Mouse (Mus musculus) MEL (cell line): ENCODE measurements around the gene Gskip. TPM values are rescaled to one million over a fixed set of nuclear protein-coding genes. Genes with fewer than 3 reads are reported as not detected.
A peak's percentile ranks its signal among the peaks of the same experiment; 100 is the strongest.

ENCODE experiments used
- DNase-seq: peaks from one replicate; pipeline ENCODE4 v3.0.0; 2011; ENCODE audit warnings: low read depth, low spot score
- H3K27ac ChIP-seq: 2 replicates; pipeline ENCODE4 v1.5.1; 2012; ENCODE audit warnings: low read depth, mild to moderate bottlenecking, control low read depth, low read length, moderate library complexity; ENCODE audit not compliant: control insufficient read depth
- H3K27me3 ChIP-seq, 2 experiments: fragments of 150-350 bp in 1 of 2; sonication (generic) in 1 of 2; 2 replicates each; pipeline ENCODE4 v1.6.1; 2012; ENCODE audit warnings: low read length in 2 of 2, mild to moderate bottlenecking in 2 of 2, improper control_type of control experiment in 1 of 2, moderate library complexity in 1 of 2; ENCODE audit not compliant: insufficient read depth in 2 of 2, control insufficient read depth in 1 of 2
- H3K36me3 ChIP-seq, 2 experiments: 2 replicates each; pipeline ENCODE4 v1.6.1; 2012 to 2014; ENCODE audit warnings: low read length in 2 of 2, improper control_type of control experiment in 1 of 2, inconsistent platforms in 1 of 2, mild to moderate bottlenecking in 1 of 2; ENCODE audit not compliant: insufficient read depth in 2 of 2, control insufficient read depth in 1 of 2
- H3K4me1 ChIP-seq, 2 experiments: fragments of 150-350 bp in 1 of 2; sonication (generic) in 1 of 2; 2 replicates each; pipeline ENCODE4 v1.6.1; 2012; ENCODE audit warnings: low read length in 2 of 2, improper control_type of control experiment in 1 of 2, mild to moderate bottlenecking in 1 of 2; ENCODE audit not compliant: insufficient read depth in 2 of 2, control insufficient read depth in 1 of 2
- H3K4me3 ChIP-seq, 2 experiments: fragments of 150-350 bp in 1 of 2; sonication (generic) in 1 of 2; 2 replicates each; pipeline ENCODE4 v1.5.1; 2012; ENCODE audit warnings: low read depth in 2 of 2, low read length in 2 of 2, mild to moderate bottlenecking in 2 of 2, moderate library complexity in 2 of 2, control low read depth in 1 of 2, improper control_type of control experiment in 1 of 2; ENCODE audit not compliant: control insufficient read depth in 1 of 2, insufficient read depth in 1 of 2
- H3K79me2 ChIP-seq: 2 replicates; pipeline ENCODE4 v1.6.1; 2012; ENCODE audit warnings: mild to moderate bottlenecking, low read length, moderate library complexity; ENCODE audit not compliant: control insufficient read depth, poor library complexity, insufficient read depth
- H3K9ac ChIP-seq: 2 replicates; pipeline ENCODE4 v1.6.1; 2012; ENCODE audit warnings: low read depth, mild to moderate bottlenecking, control low read depth, low read length, moderate library complexity; ENCODE audit not compliant: control insufficient read depth, poor library complexity, severe bottlenecking
- H3K9me3 ChIP-seq: fragments of 150-350 bp; sonication (generic); replicated peaks from 2 replicates; pipeline ENCODE4 v1.6.1; 2012; ENCODE audit warnings: mild to moderate bottlenecking, low read length, improper control_type of control experiment, moderate library complexity; ENCODE audit not compliant: insufficient read depth
- BHLHE40 ChIP-seq: IDR thresholded peaks from 2 replicates; pipeline ENCODE4 v1.6.1; 2012; ENCODE audit warnings: low read depth, mild to moderate bottlenecking, inconsistent platforms, low read length, improper control_type of control experiment, borderline replicate concordance
- CHD1 ChIP-seq: IDR thresholded peaks from 2 replicates; pipeline ENCODE4 v1.6.1; 2012; ENCODE audit warnings: low read depth, mild to moderate bottlenecking, inconsistent platforms, low read length, improper control_type of control experiment
- CTCF ChIP-seq, 3 experiments: IDR thresholded peaks in 2 of 3; conservative IDR thresholded peaks in 1 of 3; 2 replicates each; pipeline ENCODE4 v1.5.1; 2011 to 2012; ENCODE audit warnings: low read length in 3 of 3, low read depth in 2 of 3, mild to moderate bottlenecking in 2 of 3, improper control_type of control experiment in 1 of 3, inconsistent platforms in 1 of 3, mixed read lengths in 1 of 3, moderate library complexity in 1 of 3; ENCODE audit not compliant: control insufficient read depth in 1 of 3, insufficient read depth in 1 of 3, poor library complexity in 1 of 3, severe bottlenecking in 1 of 3
- E2F4 ChIP-seq: IDR thresholded peaks from 2 replicates; pipeline ENCODE4 v1.6.1; 2011; ENCODE audit warnings: low read depth, low read length, improper control_type of control experiment, borderline replicate concordance
- EP300 ChIP-seq, 2 experiments: IDR thresholded peaks; 2 replicates each; pipeline ENCODE4 v1.6.1; 2011; ENCODE audit warnings: improper control_type of control experiment in 2 of 2, low read length in 2 of 2, low read depth in 1 of 2, mild to moderate bottlenecking in 1 of 2
- ETS1 ChIP-seq: IDR thresholded peaks from 2 replicates; pipeline ENCODE4 v1.6.1; 2012; ENCODE audit warnings: low read depth, mild to moderate bottlenecking, inconsistent platforms, low read length, improper control_type of control experiment, moderate library complexity
- GABPA ChIP-seq: IDR thresholded peaks from 2 replicates; pipeline ENCODE4 v1.6.1; 2012; ENCODE audit warnings: low read depth, mild to moderate bottlenecking, inconsistent platforms, low read length, improper control_type of control experiment, moderate library complexity
- GATA1 ChIP-seq: IDR thresholded peaks from 2 replicates; pipeline ENCODE4 v1.6.1; 2011; ENCODE audit warnings: low read depth, low read length, improper control_type of control experiment
- HCFC1 ChIP-seq: IDR thresholded peaks from 2 replicates; pipeline ENCODE4 v1.6.1; 2012; ENCODE audit warnings: low read depth, mild to moderate bottlenecking, inconsistent platforms, low read length, improper control_type of control experiment, moderate library complexity
- JUND ChIP-seq: IDR thresholded peaks from 2 replicates; pipeline ENCODE4 v1.6.1; 2011; ENCODE audit warnings: low read depth, mild to moderate bottlenecking, improper control_type of control experiment, low read length
- KAT2A ChIP-seq: conservative IDR thresholded peaks from 2 replicates; pipeline ENCODE4 v1.6.1; 2012; ENCODE audit warnings: low read depth, low read length, improper control_type of control experiment, inconsistent platforms
- MAFK ChIP-seq: IDR thresholded peaks from 2 replicates; pipeline ENCODE4 v1.6.1; 2011; ENCODE audit warnings: low read depth, mild to moderate bottlenecking, low read length, improper control_type of control experiment, borderline replicate concordance
- MAX ChIP-seq: IDR thresholded peaks from 2 replicates; pipeline ENCODE4 v1.6.1; 2011; ENCODE audit warnings: low read length, improper control_type of control experiment
- MAZ ChIP-seq: IDR thresholded peaks from 2 replicates; pipeline ENCODE4 v1.6.1; 2012; ENCODE audit warnings: low read depth, mild to moderate bottlenecking, inconsistent platforms, low read length, improper control_type of control experiment
- MEF2A ChIP-seq: IDR thresholded peaks from 2 replicates; pipeline ENCODE4 v1.6.1; 2014; ENCODE audit warnings: low read depth, mild to moderate bottlenecking, inconsistent platforms, low read length, improper control_type of control experiment; ENCODE audit not compliant: poor library complexity, insufficient replicate concordance, severe bottlenecking; ENCODE audit errors: extremely low read depth
- MXI1 ChIP-seq: IDR thresholded peaks from 2 replicates; pipeline ENCODE4 v1.6.1; 2011; ENCODE audit warnings: mild to moderate bottlenecking, low read depth, low read length, improper control_type of control experiment
- MYB ChIP-seq: IDR thresholded peaks from 2 replicates; pipeline ENCODE4 v1.6.1; 2011; ENCODE audit warnings: mild to moderate bottlenecking, low read depth, low read length, improper control_type of control experiment
- MYC ChIP-seq: IDR thresholded peaks from 2 replicates; pipeline ENCODE4 v1.6.1; 2011; ENCODE audit warnings: low read depth, mild to moderate bottlenecking, low read length, improper control_type of control experiment, moderate library complexity
- NELFE ChIP-seq: IDR thresholded peaks from 2 replicates; pipeline ENCODE4 v1.6.1; 2011; ENCODE audit warnings: low read depth, low read length, improper control_type of control experiment
- NRF1 ChIP-seq: IDR thresholded peaks from 2 replicates; pipeline ENCODE4 v1.6.1; 2014; ENCODE audit warnings: low read depth, mild to moderate bottlenecking, inconsistent platforms, low read length, improper control_type of control experiment, moderate library complexity; ENCODE audit not compliant: poor library complexity, insufficient read depth, severe bottlenecking
- POLR2A ChIP-seq, 2 experiments: IDR thresholded peaks; 2 replicates each; pipeline ENCODE4 v1.6.1; 2011 to 2012; ENCODE audit warnings: low read length in 2 of 2, mild to moderate bottlenecking in 2 of 2, control low read depth in 1 of 2, improper control_type of control experiment in 1 of 2, low read depth in 1 of 2, moderate library complexity in 1 of 2; ENCODE audit not compliant: control insufficient read depth in 1 of 2, insufficient read depth in 1 of 2, poor library complexity in 1 of 2
- POLR2AphosphoS2 ChIP-seq: IDR thresholded peaks from 2 replicates; pipeline ENCODE4 v1.6.1; 2011; ENCODE audit warnings: low read length, improper control_type of control experiment
- POLR2AphosphoS5 ChIP-seq: IDR thresholded peaks from 2 replicates; pipeline ENCODE4 v1.6.1; 2012; ENCODE audit warnings: low read depth, borderline replicate concordance, mild to moderate bottlenecking, inconsistent platforms, low read length, moderate library complexity, mixed read lengths
- RCOR1 ChIP-seq: IDR thresholded peaks from 2 replicates; pipeline ENCODE4 v1.6.1; 2012; ENCODE audit warnings: low read depth, mild to moderate bottlenecking, inconsistent platforms, low read length, improper control_type of control experiment
- SIN3A ChIP-seq: IDR thresholded peaks from 2 replicates; pipeline ENCODE4 v1.6.1; 2012; ENCODE audit warnings: low read length, improper control_type of control experiment, inconsistent platforms
- SMC3 ChIP-seq: IDR thresholded peaks from 2 replicates; pipeline ENCODE4 v1.6.1; 2011; ENCODE audit warnings: low read depth, low read length, improper control_type of control experiment
- TBP ChIP-seq: IDR thresholded peaks from 2 replicates; pipeline ENCODE4 v1.8.0; 2011; ENCODE audit warnings: low read depth, low read length, improper control_type of control experiment
- TCF12 ChIP-seq: IDR thresholded peaks from 2 replicates; pipeline ENCODE4 v1.6.1; 2014; ENCODE audit warnings: low read depth, mild to moderate bottlenecking, inconsistent platforms, low read length, improper control_type of control experiment, moderate library complexity
- UBTF ChIP-seq: IDR thresholded peaks from 2 replicates; pipeline ENCODE4 v1.6.1; 2012; ENCODE audit warnings: low read depth, mild to moderate bottlenecking, inconsistent platforms, low read length, improper control_type of control experiment, moderate library complexity, borderline replicate concordance; ENCODE audit not compliant: insufficient read depth
- USF1 ChIP-seq: IDR thresholded peaks from 2 replicates; pipeline ENCODE4 v1.6.1; 2014; ENCODE audit warnings: low read depth, mild to moderate bottlenecking, inconsistent platforms, low read length, improper control_type of control experiment, moderate library complexity
- ZC3H11A ChIP-seq: IDR thresholded peaks from 2 replicates; pipeline ENCODE4 v1.6.1; 2012; ENCODE audit warnings: low read depth, mild to moderate bottlenecking, inconsistent platforms, low read length, improper control_type of control experiment
- ZKSCAN1 ChIP-seq: IDR thresholded peaks from 2 replicates; pipeline ENCODE4 v1.6.1; 2012; ENCODE audit warnings: low read depth, mild to moderate bottlenecking, inconsistent platforms, low read length, improper control_type of control experiment, moderate library complexity
- ZMIZ1 ChIP-seq: IDR thresholded peaks from 2 replicates; pipeline ENCODE4 v1.6.1; 2012; ENCODE audit warnings: low read depth, mild to moderate bottlenecking, inconsistent platforms, low read length, improper control_type of control experiment, moderate library complexity
- ZNF384 ChIP-seq: IDR thresholded peaks from 2 replicates; pipeline ENCODE4 v1.6.1; 2012; ENCODE audit warnings: low read depth, mild to moderate bottlenecking, inconsistent platforms, low read length, improper control_type of control experiment
- polyA plus RNA-seq, 2 experiments: library from polyadenylated mRNA; stranded (reverse) in 1 of 2; unstranded in 1 of 2; fragments of >175 nt in 1 of 2; fragments of >200 nt in 1 of 2; gene quantifications; 2 replicates each; pipeline versions ENCODE4 v1.2.1 to v1.2.4; 2012; ENCODE audit warnings: low replicate concordance in 2 of 2, low read depth in 1 of 2; ENCODE audit not compliant: insufficient read length in 2 of 2, insufficient read depth in 1 of 2, missing spikeins in 1 of 2
- total RNA-seq: library from RNA; depleted of rRNA; stranded (reverse); fragments of 300-350 nt; gene quantifications from 2 replicates; pipeline ENCODE4 v1.2.3, GENCODE M21; 2012

The Gskip gene
- total and polyA plus RNA-seq, 3 experiments: 12.6 to 13.9 TPM; not detected in 1

- 0 out of 2 replicates have a peak, but pooled peaks have one; percentile 37 for TF ChIP-seq HCFC1
- TF ChIP-seq GATA1: peak; percentile 74
- TF ChIP-seq MYC: peak; percentile 90
- TF ChIP-seq BHLHE40: 0 out of 2 replicates have a peak, but pooled peaks have one; percentile 16
- TF ChIP-seq RCOR1: peak; percentile 72
Observed at GRCm38 (mm10) chr12:105727268-105727667, 42.6 kb downstream of the Gskip start (continued).

DNA sequence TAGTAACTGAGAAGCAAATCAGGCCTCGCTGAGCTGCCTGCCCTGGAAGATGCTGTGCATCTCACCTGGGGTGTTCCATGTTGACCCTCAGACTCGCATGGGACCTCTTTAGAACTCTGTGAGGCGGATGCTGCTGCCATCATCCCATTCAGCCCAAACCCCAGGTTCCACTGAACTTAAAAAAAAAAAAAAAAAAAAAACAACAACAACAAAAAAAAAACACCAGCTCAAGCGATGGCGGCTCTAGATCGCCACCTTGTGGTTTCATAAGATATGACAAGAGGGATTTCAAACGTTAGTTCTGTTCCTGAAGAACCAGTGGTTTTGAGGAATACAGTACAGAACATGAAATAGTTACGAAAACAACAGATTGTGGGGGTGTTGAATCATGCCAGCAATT is 43.3 kb downstream of the Gskip start:
- Histone ChIP-seq H3K36me3 (peaks cover 0 to 48% of the 10 kb centered on the region in 2 experiments; a peak in 2 of 4 replicates), H3K9me3 (no peaks in the 10 kb centered on the region), H3K27me3 (no peaks in the 10 kb centered on the region), H3K9ac (peak overlapping the region; percentile 44), H3K4me1 (peaks cover 35 to 52% of the 10 kb centered on the region in 2 experiments), H3K4me3 (peak overlapping the region in 1 of 2 experiments; percentile 1; a peak in 1 of 4 replicates), H3K27ac (peak overlapping the region; percentile 89), H3K79me2 (no peaks in the 10 kb centered on the region)
- peak; percentile 86 for DNase-seq
- TF ChIP-seq RCOR1 (0 out of 2 replicates have a peak, but pooled peaks have one; percentile 34), MYB (no peak), SIN3A (peak; percentile 66; the same call in 1 of the 2 replicates), MYC (no peak), MXI1 (no peak), KAT2A (no peak), POLR2AphosphoS5 (no peak), TCF12 (0 out of 2 replicates have a peak, but pooled peaks have one; percentile 17), NELFE (no peak), ZKSCAN1 (peak; percentile 85), POLR2A (IDR thresholded peaks at IDR 0.05; ENCODE audit: control insufficient read depth in 1 of 2, insufficient read depth in 1 of 2, low read depth in 1 of 2, low read length in 2 of 2, poor library complexity in 1 of 2) (no peak), UBTF (no peak), MEF2A (no peak), SMC3 (peak; percentile 58), ZNF384 (peak; percentile 100), NRF1 (no peak), EP300 (IDR thresholded peaks at IDR 0.05; ENCODE audit: low read depth in 1 of 2, low read length in 2 of 2) (peak in 1 of 2 experiments; percentile 58; a peak in 2 of 4 replicates), BHLHE40 (no peak), CHD1 (no peak), ETS1 (peak; percentile 28; the same call in 1 of the 2 replicates), USF1 (no peak), E2F4 (no peak), TBP (no peak), MAFK (no peak), CTCF (IDR thresholded peaks at IDR 0.05 in 2 of 3, conservative IDR thresholded peaks at IDR 0.05 in 1 of 3; ENCODE audit: control insufficient read depth in 1 of 3, insufficient read depth in 1 of 3, low read depth in 2 of 3, low read length in 3 of 3, poor library complexity in 1 of 3, severe bottlenecking in 1 of 3) (peak; percentile 36 to 76 (median 74)), GABPA (no peak), ZMIZ1 (no peak), MAX (no peak), POLR2AphosphoS2 (no peak), ZC3H11A (peak; percentile 55), MAZ (no peak), GATA1 (no peak), JUND (no peak)
